Mouse (Mus musculus): ENCODE measurements around the gene Gdpd5. TPM values are rescaled to one million over a fixed set of nuclear protein-coding genes. Genes with fewer than 3 reads are reported as not detected.

Gene Gdpd5
- polyA plus RNA-seq, 1 experiment from 2014 or later, result 36.9 TPM

DNA sequence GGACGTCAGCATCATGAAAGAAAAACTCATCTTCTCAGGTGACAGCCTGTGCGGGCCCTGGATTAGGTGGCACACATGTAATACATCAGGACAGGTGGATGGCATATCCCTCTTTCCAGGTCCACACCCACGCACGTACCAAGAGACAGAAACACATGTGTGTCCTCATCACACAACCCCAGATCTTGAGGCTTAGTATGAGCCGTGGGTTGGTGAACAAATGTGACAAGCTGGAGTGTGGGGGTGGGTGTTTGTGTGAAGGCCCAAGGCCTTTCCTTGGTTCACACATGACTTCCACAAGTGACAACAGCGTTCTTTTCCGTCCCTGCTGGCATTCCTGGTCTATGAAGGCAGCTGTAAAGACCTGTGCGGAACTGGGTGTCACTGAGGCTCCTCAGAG, 77.6 kb downstream of the Gdpd5 start:
- H3K36me3 ChIP-seq (ENCODE audit: control insufficient read depth, insufficient read depth, low read length), result peaks cover 16% of the 10 kb centered on the region
- no peak overlapping the region for H3K4me3 ChIP-seq (ENCODE audit: low read length)
- H3K9me3 ChIP-seq (ENCODE audit: control insufficient read depth, low read length), result no peaks in the 10 kb centered on the region
- no peak for ATAC-seq
- H3K4me1 ChIP-seq (ENCODE audit: control insufficient read depth, insufficient read depth, low read depth, low read length), result no peaks in the 10 kb centered on the region
- no peak overlapping the region for H3K4me2 ChIP-seq (ENCODE audit: low read length)
- no peak overlapping the region for H3K9ac ChIP-seq (ENCODE audit: low read depth, low read length)
- no peak overlapping the region for H3K27ac ChIP-seq (ENCODE audit: low read depth, low read length)
- 90% methylated on average over 8 of the region's 8 CpGs for WGBS
- no peaks in the 10 kb centered on the region for H3K27me3 ChIP-seq (replicated peaks; ENCODE audit: control insufficient read depth, insufficient read depth, low read length)

GRCm38 (mm10) chr7:99459888-99460652, 78.9 kb downstream of the Gdpd5 start:
- no peaks in the 10 kb centered on the region for H3K27me3 ChIP-seq (replicated peaks; ENCODE audit: control insufficient read depth, insufficient read depth, low read length)
- no peaks in the 10 kb centered on the region for H3K9me3 ChIP-seq (ENCODE audit: control insufficient read depth, low read length)
- peaks cover under 1% of the 10 kb centered on the region; the same call in 1 of the 2 replicates for H3K4me1 ChIP-seq (ENCODE audit: control insufficient read depth, insufficient read depth, low read depth, low read length)
- ATAC-seq, result no peak
- H3K9ac ChIP-seq (ENCODE audit: low read depth, low read length), result no peak overlapping the region
- WGBS, result 90% methylated on average over 15 of the region's 15 CpGs
- H3K27ac ChIP-seq (ENCODE audit: low read depth, low read length), result no peak overlapping the region
- peaks cover 16% of the 10 kb centered on the region for H3K36me3 ChIP-seq (ENCODE audit: control insufficient read depth, insufficient read depth, low read length)
- H3K4me2 ChIP-seq (ENCODE audit: low read length), result no peak overlapping the region
- H3K4me3 ChIP-seq (ENCODE audit: low read length), result no peak overlapping the region

GRCm38 (mm10) chr7:99463120-99463519, 81.9 kb downstream of the Gdpd5 start:
- no peak for ATAC-seq
- Histone ChIP-seq H3K36me3 (ENCODE audit: control insufficient read depth, insufficient read depth, low read length) (peaks cover 10% of the 10 kb centered on the region), H3K27ac (ENCODE audit: low read depth, low read length) (no peak overlapping the region), H3K4me3 (ENCODE audit: low read length) (no peak overlapping the region), H3K27me3 (replicated peaks; ENCODE audit: control insufficient read depth, insufficient read depth, low read length) (no peaks in the 10 kb centered on the region), H3K4me2 (ENCODE audit: low read length) (no peak overlapping the region), H3K9ac (ENCODE audit: low read depth, low read length) (no peak overlapping the region), H3K4me1 (ENCODE audit: control insufficient read depth, insufficient read depth, low read depth, low read length) (peaks cover 29% of the 10 kb centered on the region), H3K9me3 (ENCODE audit: control insufficient read depth, low read length) (no peaks in the 10 kb centered on the region)
- WGBS, result 84% methylated on average over 2 of the region's 2 CpGs

- Histone ChIP-seq H3K4me3 (ENCODE audit: low read length) (peak within 1 kb of the TSS; percentile 16; the same call in 1 of the 2 replicates), H3K36me3 (ENCODE audit: control insufficient read depth, insufficient read depth, low read length) (no peaks in the 10 kb centered on the region; the same call in 1 of the 2 replicates), H3K4me1 (ENCODE audit: control insufficient read depth, insufficient read depth, low read depth, low read length) (peaks cover 42% of the 10 kb centered on the region), H3K9ac (ENCODE audit: low read depth, low read length) (peak within 1 kb of the TSS; percentile 53), H3K9me3 (ENCODE audit: control insufficient read depth, low read length) (no peaks in the 10 kb centered on the region), H3K4me2 (ENCODE audit: low read length) (peak within 1 kb of the TSS; percentile 48), H3K27me3 (replicated peaks; ENCODE audit: control insufficient read depth, insufficient read depth, low read length) (no peaks in the 10 kb centered on the region), H3K27ac (ENCODE audit: low read depth, low read length) (peak within 1 kb of the TSS; percentile 57)
- ATAC-seq, result no peak
- WGBS, result 16% methylated on average over 8 of the region's 8 CpGs
These were observed 84.6 kb downstream of the Gdpd5 start, which contains the start of gene Klhl35 for GRCm38 (mm10) chr7:99465811-99466210. Gene Klhl35, plus strand, starts transcription at chr7:99466004.

DNA sequence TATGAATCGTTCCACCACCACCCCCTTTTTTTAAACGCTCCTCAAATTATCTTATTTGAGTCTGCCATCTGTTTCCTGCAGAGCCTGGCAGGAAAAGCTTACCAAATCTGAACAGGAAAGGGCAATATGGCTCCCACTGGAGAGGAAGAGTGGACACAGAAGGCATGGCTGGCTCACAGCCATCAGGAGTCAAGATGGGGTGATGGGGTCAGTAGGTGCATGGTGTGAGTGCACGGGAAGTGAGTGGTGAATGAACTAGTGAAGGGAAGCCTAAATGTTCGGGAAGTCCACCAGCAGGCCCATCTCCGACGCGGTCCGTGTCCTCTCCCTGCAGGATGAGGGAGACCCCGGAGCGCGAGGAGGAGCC, 86.7 kb downstream of the Gdpd5 start:
- no peak for ATAC-seq
- Histone ChIP-seq H3K4me2 (ENCODE audit: low read length) (peak overlapping the region; percentile 84), H3K27ac (ENCODE audit: low read depth, low read length) (peak overlapping the region; percentile 94), H3K4me1 (ENCODE audit: control insufficient read depth, insufficient read depth, low read depth, low read length) (peaks cover 42% of the 10 kb centered on the region), H3K4me3 (ENCODE audit: low read length) (peak overlapping the region; percentile 60), H3K36me3 (ENCODE audit: control insufficient read depth, insufficient read depth, low read length) (peaks cover 5% of the 10 kb centered on the region; the same call in 1 of the 2 replicates), H3K9ac (ENCODE audit: low read depth, low read length) (peak overlapping the region; percentile 79), H3K27me3 (replicated peaks; ENCODE audit: control insufficient read depth, insufficient read depth, low read length) (no peaks in the 10 kb centered on the region), H3K9me3 (ENCODE audit: control insufficient read depth, low read length) (no peaks in the 10 kb centered on the region)
- WGBS, result 7% methylated on average over 11 of the region's 11 CpGs

GRCm38 (mm10) chr7:99468283-99469132, 87.3 kb downstream of the Gdpd5 start:
- Histone ChIP-seq H3K36me3 (ENCODE audit: control insufficient read depth, insufficient read depth, low read length) (peaks cover 10% of the 10 kb centered on the region), H3K4me3 (ENCODE audit: low read length) (peak overlapping the region; percentile 60), H3K4me1 (ENCODE audit: control insufficient read depth, insufficient read depth, low read depth, low read length) (peaks cover 42% of the 10 kb centered on the region), H3K9me3 (ENCODE audit: control insufficient read depth, low read length) (no peaks in the 10 kb centered on the region), H3K27me3 (replicated peaks; ENCODE audit: control insufficient read depth, insufficient read depth, low read length) (no peaks in the 10 kb centered on the region), H3K9ac (ENCODE audit: low read depth, low read length) (peak overlapping the region; percentile 79), H3K4me2 (ENCODE audit: low read length) (peak overlapping the region; percentile 84), H3K27ac (ENCODE audit: low read depth, low read length) (peak overlapping the region; percentile 94)
- WGBS, result under 1% methylated on average over 88 of the region's 145 CpGs
- ATAC-seq, result peak; percentile 84

DNA sequence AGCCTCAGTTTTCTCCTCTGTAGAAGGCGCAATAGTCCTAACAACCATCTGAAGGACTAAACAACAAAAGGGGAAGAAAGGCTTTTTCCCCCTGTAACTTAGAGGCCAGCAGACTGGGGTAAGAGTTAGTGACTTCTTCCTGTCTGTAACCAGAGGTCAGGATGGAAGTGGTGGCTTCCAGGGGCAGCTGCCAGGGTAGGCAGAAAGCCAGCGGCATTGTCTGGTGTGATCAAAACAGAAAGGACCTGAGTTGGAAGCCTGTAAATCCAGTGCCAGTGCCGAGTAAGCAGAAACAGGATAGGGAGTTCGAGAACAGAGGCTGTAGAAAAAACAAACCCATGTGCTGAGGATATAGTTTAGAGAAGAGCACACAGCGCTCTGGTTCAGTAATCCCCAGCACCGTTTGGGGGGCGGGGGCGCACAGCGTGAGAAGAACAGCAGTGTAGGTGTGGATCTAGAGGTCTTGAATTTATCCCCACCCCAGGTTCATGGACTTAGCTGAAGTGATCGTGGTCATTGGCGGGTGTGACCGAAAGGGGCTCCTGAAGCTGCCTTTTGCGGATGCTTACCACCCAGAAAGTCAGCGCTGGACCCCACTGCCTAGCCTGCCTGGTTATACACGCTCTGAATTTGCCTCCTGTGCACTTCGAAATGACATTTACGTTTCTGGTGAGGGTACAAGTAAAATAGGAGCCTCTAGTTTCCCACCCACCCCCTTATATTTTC, 88.6 kb downstream of the Gdpd5 start:
- no peaks in the 10 kb centered on the region for H3K9me3 ChIP-seq (ENCODE audit: control insufficient read depth, low read length)
- H3K4me3 ChIP-seq (ENCODE audit: low read length), result no peak overlapping the region
- peaks cover 46% of the 10 kb centered on the region for H3K4me1 ChIP-seq (ENCODE audit: control insufficient read depth, insufficient read depth, low read depth, low read length)
- H3K4me2 ChIP-seq (ENCODE audit: low read length), result no peak overlapping the region; the same call in 1 of the 2 replicates
- H3K36me3 ChIP-seq (ENCODE audit: control insufficient read depth, insufficient read depth, low read length), result peaks cover 11% of the 10 kb centered on the region
- peak overlapping the region; percentile 94 for H3K27ac ChIP-seq (ENCODE audit: low read depth, low read length)
- no peaks in the 10 kb centered on the region for H3K27me3 ChIP-seq (replicated peaks; ENCODE audit: control insufficient read depth, insufficient read depth, low read length)
- no peak for ATAC-seq
- H3K9ac ChIP-seq (ENCODE audit: low read depth, low read length), result no peak overlapping the region
- WGBS, result 80% methylated on average over 17 of the region's 17 CpGs

DNA sequence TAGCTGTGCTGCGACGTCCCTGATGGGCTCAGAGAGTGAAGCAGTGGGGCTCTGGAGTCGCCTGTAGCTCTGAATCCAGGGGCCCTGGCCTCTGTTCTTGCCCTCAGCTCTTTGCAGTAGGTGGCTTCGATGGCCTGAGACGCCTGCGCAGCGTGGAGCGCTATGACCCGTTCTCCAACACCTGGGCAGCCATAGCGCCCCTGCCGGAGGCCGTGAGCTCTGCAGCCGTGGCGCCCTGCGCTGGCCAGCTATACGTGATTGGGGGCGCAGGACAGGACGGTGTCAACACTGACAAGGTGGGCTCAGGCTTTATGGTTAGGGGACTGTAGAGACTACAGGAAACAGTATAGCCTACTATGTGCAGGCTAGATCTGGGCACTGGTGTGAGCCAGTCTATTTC, 90.4 kb downstream of the Gdpd5 start:
- Histone ChIP-seq H3K36me3 (ENCODE audit: control insufficient read depth, insufficient read depth, low read length) (peaks cover 11% of the 10 kb centered on the region), H3K4me3 (ENCODE audit: low read length) (no peak overlapping the region), H3K4me2 (ENCODE audit: low read length) (no peak overlapping the region), H3K27me3 (replicated peaks; ENCODE audit: control insufficient read depth, insufficient read depth, low read length) (no peaks in the 10 kb centered on the region), H3K27ac (ENCODE audit: low read depth, low read length) (no peak overlapping the region), H3K4me1 (ENCODE audit: control insufficient read depth, insufficient read depth, low read depth, low read length) (peaks cover 31% of the 10 kb centered on the region), H3K9me3 (ENCODE audit: control insufficient read depth, low read length) (no peaks in the 10 kb centered on the region), H3K9ac (ENCODE audit: low read depth, low read length) (no peak overlapping the region)
- WGBS, result 54% methylated on average over 17 of the region's 18 CpGs
- no peak for ATAC-seq

Data from hindbrain, embryonic 16.5 days (tissue).